Mouse (Mus musculus) intestine, embryonic 15.5 days (tissue): ENCODE data around the gene Golga3. TPM values are rescaled to one million over a fixed set of nuclear protein-coding genes. Genes with fewer than 3 reads are reported as not detected.

Experiments
- ATAC-seq: fragments of 200-750 bp; cut with Nextera tagmentation; 2 replicates; pipeline ENCODE4 v1.8.0; 2017; ENCODE audit warnings: moderate TSS enrichment, moderate library complexity
- H3K27ac ChIP-seq: fragments of 300-500 bp; sonication (generic); 2 replicates; pipeline ENCODE4 v1.5.1; 2015; ENCODE audit warnings: mild to moderate bottlenecking, inconsistent platforms
- H3K27me3 ChIP-seq: fragments of 300-500 bp; sonication (generic); replicated peaks from 2 replicates; pipeline ENCODE4 v1.6.1; 2015; ENCODE audit warnings: inconsistent platforms
- H3K36me3 ChIP-seq: fragments of 300-500 bp; sonication (generic); 2 replicates; pipeline ENCODE4 v1.6.1; 2015; ENCODE audit warnings: inconsistent platforms
- H3K4me1 ChIP-seq: fragments of 300-500 bp; sonication (generic); replicated peaks from 2 replicates; pipeline ENCODE4 v1.6.1; 2015; ENCODE audit warnings: inconsistent platforms
- H3K4me2 ChIP-seq: fragments of 300-500 bp; sonication (generic); replicated peaks from 2 replicates; pipeline ENCODE4 v1.6.1; 2015; ENCODE audit warnings: mild to moderate bottlenecking, inconsistent platforms
- H3K4me3 ChIP-seq: fragments of 300-500 bp; sonication (generic); replicated peaks from 2 replicates; pipeline ENCODE4 v1.5.1; 2015; ENCODE audit warnings: inconsistent platforms
- H3K9ac ChIP-seq: fragments of 300-500 bp; sonication (generic); 2 replicates; pipeline ENCODE4 v1.6.1; 2015; ENCODE audit warnings: inconsistent platforms
- H3K9me3 ChIP-seq: fragments of 300-500 bp; sonication (generic); 2 replicates; pipeline ENCODE4 v1.6.1; 2016; ENCODE audit warnings: inconsistent platforms
- WGBS: fragments of 180-500 bp; shearing (Covaris S2); methylation state at CpG from one replicate; pipeline ENCODE4 v1.1.7; 2015; 5-methylcytosine and 5-hydroxymethylcytosine counted together
- polyA plus RNA-seq: library from polyadenylated mRNA; unstranded; fragments of >200 nt; fragmentation: Nextera tagmentation; extraction: Ambion mirVana; gene quantifications from 2 replicates; pipeline ENCODE4 v1.2.1, GENCODE M21; 2015

The Golga3 gene
- polyA plus RNA-seq = 16.1 and 17.1 TPM in 2 replicates

GRCm38 (mm10) chr5:110176362-110177020 is at the start of gene Golga3:
Golga3 (plus strand) TSS chr5:110176701.
- no peaks in the 10 kb centered on the region for H3K36me3 ChIP-seq
- peak within 1 kb of the TSS; percentile 92 for H3K4me3 ChIP-seq
- H3K27me3 ChIP-seq = no peaks in the 10 kb centered on the region
- H3K9ac ChIP-seq = peak within 1 kb of the TSS; percentile 89
- no peaks in the 10 kb centered on the region for H3K9me3 ChIP-seq
- peaks cover 4% of the 10 kb centered on the region; the same call in 1 of the 2 replicates for H3K4me1 ChIP-seq
- ATAC-seq = peak; percentile 99
- 1% methylated on average over 41 of the region's 41 CpGs for WGBS
- peak within 1 kb of the TSS; percentile 70 for H3K4me2 ChIP-seq
- H3K27ac ChIP-seq = peak within 1 kb of the TSS; percentile 70

DNA sequence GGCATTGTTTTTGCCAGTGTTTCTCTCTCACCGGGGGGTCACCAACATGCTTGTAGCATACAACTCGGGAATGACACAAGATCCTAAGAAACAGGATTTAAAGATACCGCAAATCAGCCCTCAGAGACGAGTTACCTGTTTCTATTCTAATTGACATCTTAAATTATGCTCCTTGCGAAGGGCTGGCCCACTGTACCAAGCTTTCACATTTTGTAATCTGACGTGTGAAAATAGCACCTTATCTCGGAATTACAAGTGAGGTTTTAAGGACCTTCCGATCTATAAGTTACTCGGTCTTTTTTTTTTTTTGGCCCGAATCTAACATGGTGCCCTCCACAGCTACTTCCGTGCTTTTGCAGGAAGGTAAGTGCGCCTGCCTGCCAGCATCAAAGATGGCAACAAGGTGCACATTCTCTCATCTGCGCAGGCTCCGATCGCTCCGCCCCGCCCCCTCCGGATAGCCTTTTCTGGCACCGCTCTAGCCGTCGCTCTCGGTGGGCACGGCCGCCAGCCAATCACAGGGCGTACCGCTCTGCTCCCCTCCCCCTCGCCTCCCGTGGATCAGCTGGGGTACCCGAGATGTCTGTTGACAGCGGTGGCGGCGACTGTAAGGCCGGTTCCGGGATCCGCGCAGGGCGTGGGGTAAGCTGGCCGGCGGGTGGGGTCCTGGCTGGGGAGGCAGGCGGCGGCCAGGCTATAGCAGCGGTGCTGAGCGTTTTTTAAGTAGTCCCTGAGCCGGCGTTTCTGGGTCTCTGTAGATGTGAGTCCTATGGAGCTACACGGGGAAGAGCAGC is 41.0 kb upstream of the Golga3 start, which contains the start of gene Chfr:
Chfr (plus strand) TSS at position 550 of the 794 bp plus-strand sequence.
- Histone ChIP-seq H3K4me2 (peak within 1 kb of the TSS; percentile 76), H3K27me3 (no peaks in the 10 kb centered on the region), H3K9ac (peak within 1 kb of the TSS; percentile 75), H3K4me3 (peak within 1 kb of the TSS; percentile 87), H3K9me3 (no peaks in the 10 kb centered on the region), H3K36me3 (no peaks in the 10 kb centered on the region), H3K27ac (peak within 1 kb of the TSS; percentile 70), H3K4me1 (no peaks in the 10 kb centered on the region)
- WGBS = 4% methylated on average over 46 of the region's 46 CpGs
- ATAC-seq = peak; percentile 100

DNA sequence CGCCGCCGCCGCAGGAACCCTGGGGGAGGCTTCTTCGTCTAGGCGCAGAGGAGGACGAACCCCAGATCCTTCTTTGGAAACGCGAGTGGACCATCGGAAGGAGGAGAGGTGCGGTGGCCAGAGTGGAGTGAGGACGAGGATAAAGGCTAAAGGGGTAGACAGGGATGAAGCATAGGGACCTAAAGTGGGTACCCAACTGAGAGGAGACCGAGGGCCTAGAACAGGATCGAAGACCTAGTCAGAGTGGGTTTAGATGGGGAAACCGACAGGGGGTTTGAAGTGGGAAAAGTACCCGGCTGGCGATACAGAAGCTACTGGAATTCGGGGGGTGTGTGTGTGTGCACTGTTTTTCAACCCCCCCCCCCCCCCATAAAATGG is 40.4 kb upstream of the Golga3 start:
- Histone ChIP-seq H3K9ac (peak overlapping the region; percentile 75), H3K27me3 (no peaks in the 10 kb centered on the region), H3K27ac (peak overlapping the region; percentile 70), H3K36me3 (no peaks in the 10 kb centered on the region), H3K9me3 (no peaks in the 10 kb centered on the region), H3K4me2 (peak overlapping the region; percentile 76), H3K4me1 (no peaks in the 10 kb centered on the region), H3K4me3 (peak overlapping the region; percentile 87)
- 5% methylated on average over 18 of the region's 18 CpGs for WGBS
- ATAC-seq = peak; percentile 59

- WGBS = 98% methylated on average over 3 of the region's 3 CpGs
Measured at GRCm38 (mm10) chr5:110137816-110138215, 38.7 kb upstream of the Golga3 start.

GRCm38 (mm10) chr5:110139325-110139724 is 37.2 kb upstream of the Golga3 start:
- no peak overlapping the region for H3K9ac ChIP-seq
- no peaks in the 10 kb centered on the region for H3K4me1 ChIP-seq
- no peak overlapping the region for H3K27ac ChIP-seq
- H3K9me3 ChIP-seq = no peaks in the 10 kb centered on the region
- H3K36me3 ChIP-seq = peaks cover 1% of the 10 kb centered on the region
- no peak overlapping the region for H3K4me2 ChIP-seq
- 90% methylated on average over 3 of the region's 3 CpGs for WGBS
- no peak overlapping the region for H3K4me3 ChIP-seq
- H3K27me3 ChIP-seq = no peaks in the 10 kb centered on the region
- ATAC-seq = no peak

More at GRCm38 (mm10) chr5:110137816-110138215, 38.7 kb upstream of the Golga3 start:
- Histone ChIP-seq H3K4me2 (no peak overlapping the region), H3K9me3 (no peaks in the 10 kb centered on the region), H3K27me3 (no peaks in the 10 kb centered on the region), H3K36me3 (no peaks in the 10 kb centered on the region), H3K9ac (no peak overlapping the region), H3K4me1 (no peaks in the 10 kb centered on the region), H3K27ac (no peak overlapping the region), H3K4me3 (no peak overlapping the region)
- ATAC-seq = no peak

- ATAC-seq = no peak
- H3K4me3 ChIP-seq = no peak overlapping the region
- no peak overlapping the region for H3K4me2 ChIP-seq
- no peaks in the 10 kb centered on the region for H3K9me3 ChIP-seq
- H3K4me1 ChIP-seq = no peaks in the 10 kb centered on the region
- 91% methylated on average over 7 of the region's 7 CpGs for WGBS
- peaks cover 3% of the 10 kb centered on the region for H3K36me3 ChIP-seq
- H3K27ac ChIP-seq = no peak overlapping the region
- H3K27me3 ChIP-seq = no peaks in the 10 kb centered on the region
- no peak overlapping the region for H3K9ac ChIP-seq
Measured at GRCm38 (mm10) chr5:110140424-110140823, 36.1 kb upstream of the Golga3 start.

- WGBS = 91% methylated on average over 2 of the region's 2 CpGs
- Histone ChIP-seq H3K4me1 (no peaks in the 10 kb centered on the region), H3K9me3 (no peaks in the 10 kb centered on the region), H3K27ac (no peak overlapping the region), H3K4me3 (no peak overlapping the region), H3K9ac (no peak overlapping the region), H3K27me3 (no peaks in the 10 kb centered on the region), H3K36me3 (peaks cover 9% of the 10 kb centered on the region), H3K4me2 (no peak overlapping the region)
- no peak for ATAC-seq
Measured at GRCm38 (mm10) chr5:110142309-110142708, 34.2 kb upstream of the Golga3 start.

GRCm38 (mm10) chr5:110143007-110143406 is 33.5 kb upstream of the Golga3 start:
- H3K4me1 ChIP-seq = no peaks in the 10 kb centered on the region
- H3K9me3 ChIP-seq = no peaks in the 10 kb centered on the region
- ATAC-seq = no peak
- H3K27ac ChIP-seq = no peak overlapping the region
- H3K9ac ChIP-seq = no peak overlapping the region
- H3K36me3 ChIP-seq = peaks cover 9% of the 10 kb centered on the region
- H3K4me2 ChIP-seq = no peak overlapping the region
- no peaks in the 10 kb centered on the region for H3K27me3 ChIP-seq
- H3K4me3 ChIP-seq = no peak overlapping the region
- 83% methylated on average over 5 of the region's 5 CpGs for WGBS

DNA sequence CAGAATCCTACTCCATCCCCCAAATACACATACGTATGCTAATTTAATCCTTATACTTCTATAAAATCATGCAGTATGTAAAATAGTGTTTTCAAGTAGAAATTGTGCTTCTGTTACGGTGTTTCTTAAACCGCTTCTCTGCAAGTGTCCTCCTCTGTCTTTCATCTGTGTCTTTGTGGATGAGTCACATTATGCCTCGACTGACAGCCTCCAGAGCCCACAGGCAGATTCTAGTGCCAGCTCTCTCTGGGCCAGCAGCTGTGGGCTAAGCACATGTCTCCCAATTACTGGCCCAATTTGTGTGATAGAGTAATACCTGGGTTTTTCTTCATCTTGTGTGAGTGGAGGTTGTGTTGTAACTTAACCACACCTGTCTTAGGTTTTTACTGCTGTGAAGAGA is 7.1 kb upstream of the Golga3 start:
- 0 out of 2 replicates have a peak, but pooled peaks cover 2% of the 10 kb centered on the region for H3K36me3 ChIP-seq
- no peak overlapping the region for H3K27ac ChIP-seq
- no peaks in the 10 kb centered on the region for H3K9me3 ChIP-seq
- ATAC-seq = no peak
- no peaks in the 10 kb centered on the region for H3K4me1 ChIP-seq
- H3K9ac ChIP-seq = no peak overlapping the region
- no peak overlapping the region for H3K4me3 ChIP-seq
- 97% methylated on average over 4 of the region's 4 CpGs for WGBS
- H3K27me3 ChIP-seq = no peaks in the 10 kb centered on the region
- H3K4me2 ChIP-seq = no peak overlapping the region

DNA sequence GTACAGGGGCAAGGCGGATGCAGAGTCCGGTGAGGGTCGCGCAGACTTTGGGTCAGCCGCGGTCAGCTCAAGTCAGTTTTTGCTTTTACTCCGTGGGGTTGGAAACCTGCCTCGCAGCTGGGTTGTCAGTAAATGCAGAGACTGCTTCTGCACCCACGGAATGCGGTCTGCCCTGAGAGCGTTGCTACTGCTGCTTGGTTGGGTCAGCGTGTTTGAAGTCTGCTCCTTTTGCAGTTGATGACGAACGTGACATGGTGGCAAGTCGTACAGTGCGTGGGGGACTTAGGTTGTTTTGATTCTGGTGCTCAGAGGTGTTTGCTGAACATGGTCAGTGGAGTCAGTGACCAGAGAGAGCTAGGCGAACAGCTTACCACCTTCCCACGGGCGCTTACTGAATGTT is 520 bp downstream of the Golga3 start:
- no peaks in the 10 kb centered on the region for H3K27me3 ChIP-seq
- WGBS = 1% methylated on average over 19 of the region's 19 CpGs
- peak; percentile 37 for ATAC-seq

GRCm38 (mm10) chr5:110178628-110179027 is 2.1 kb downstream of the Golga3 start:
- ATAC-seq = no peak

More for the DNA sequence above, 520 bp downstream of the Golga3 start:
- no peaks in the 10 kb centered on the region for H3K9me3 ChIP-seq
- peaks cover 4% of the 10 kb centered on the region; the same call in 1 of the 2 replicates for H3K4me1 ChIP-seq
- H3K4me2 ChIP-seq = peak overlapping the region; percentile 70
- H3K27ac ChIP-seq = peak overlapping the region; percentile 70
- peak overlapping the region; percentile 89 for H3K9ac ChIP-seq
- peak overlapping the region; percentile 92 for H3K4me3 ChIP-seq
- H3K36me3 ChIP-seq = no peaks in the 10 kb centered on the region

GRCm38 (mm10) chr5:110181716-110182115 is 5.2 kb downstream of the Golga3 start:
- Histone ChIP-seq H3K27ac (no peak overlapping the region), H3K9me3 (no peaks in the 10 kb centered on the region), H3K9ac (no peak overlapping the region), H3K36me3 (peaks cover 17% of the 10 kb centered on the region), H3K4me3 (no peak overlapping the region), H3K4me1 (peaks cover 4% of the 10 kb centered on the region; the same call in 1 of the 2 replicates), H3K27me3 (no peaks in the 10 kb centered on the region), H3K4me2 (no peak overlapping the region)
- no peak for ATAC-seq
- WGBS = 88% methylated on average over 5 of the region's 5 CpGs

More at GRCm38 (mm10) chr5:110178628-110179027, 2.1 kb downstream of the Golga3 start:
- peaks cover 4% of the 10 kb centered on the region; the same call in 1 of the 2 replicates for H3K4me1 ChIP-seq
- no peaks in the 10 kb centered on the region for H3K36me3 ChIP-seq
- H3K27ac ChIP-seq = no peak overlapping the region
- WGBS = 86% methylated on average over 2 of the region's 2 CpGs
- no peaks in the 10 kb centered on the region for H3K9me3 ChIP-seq
- no peak overlapping the region for H3K9ac ChIP-seq
- H3K27me3 ChIP-seq = no peaks in the 10 kb centered on the region
- H3K4me2 ChIP-seq = no peak overlapping the region
- no peak overlapping the region for H3K4me3 ChIP-seq
